Mouse (Mus musculus): ENCODE measurements around the gene Mafk. TPM values are rescaled to one million over a fixed set of nuclear protein-coding genes. Genes with fewer than 3 reads are reported as not detected.

The Mafk gene
- polyA plus RNA-seq, 1 experiment, result 17.3 TPM

GRCm38 (mm10) chr5:139796900-139797299 is 5.6 kb downstream of the Mafk start:
- DNase-seq (ENCODE audit: low read depth), result no peak

GRCm38 (mm10) chr5:139797473-139798167 is 6.3 kb downstream of the Mafk start:
- DNase-seq (ENCODE audit: low read depth), result no peak

DNA sequence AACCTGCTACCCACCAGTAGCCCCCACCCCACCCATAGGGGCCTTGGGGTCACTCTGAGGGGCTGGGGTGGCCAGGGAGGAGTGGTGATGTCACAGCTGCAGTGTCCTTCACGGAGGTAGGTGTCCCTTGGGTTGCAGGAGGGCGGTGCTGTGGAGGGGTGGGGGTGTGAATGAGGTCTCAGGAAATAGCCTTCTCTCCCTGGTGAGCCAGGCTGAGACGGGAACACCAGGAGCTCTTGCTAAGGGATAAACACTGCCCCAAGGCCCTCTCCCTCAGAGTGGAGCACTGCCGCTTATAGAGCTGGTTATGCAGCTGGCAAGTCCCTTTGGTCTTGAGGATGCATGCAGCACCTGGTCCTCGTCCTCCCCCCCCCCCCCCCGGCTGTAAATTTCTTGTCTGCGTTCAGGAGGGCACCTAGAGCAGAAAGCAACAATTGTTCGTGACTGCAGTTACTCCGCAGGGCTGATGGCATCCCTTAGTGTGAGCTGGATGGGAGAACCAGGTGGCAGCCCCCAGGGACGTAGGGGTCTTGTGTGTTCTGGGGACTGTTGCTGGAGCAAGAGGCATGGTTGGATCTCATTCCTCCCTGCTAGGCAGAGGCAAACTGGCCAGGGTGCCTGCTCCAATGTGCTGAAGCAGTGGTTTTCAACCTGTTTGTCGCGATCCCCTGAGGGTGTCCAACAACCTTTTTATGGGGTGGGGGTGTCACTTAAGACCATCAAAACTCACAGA is 7.0 kb downstream of the Mafk start:
- DNase-seq (ENCODE audit: low read depth), result no peak

GRCm38 (mm10) chr5:139799041-139799440 is 7.7 kb downstream of the Mafk start:
- no peak for DNase-seq (ENCODE audit: low read depth)

DNA sequence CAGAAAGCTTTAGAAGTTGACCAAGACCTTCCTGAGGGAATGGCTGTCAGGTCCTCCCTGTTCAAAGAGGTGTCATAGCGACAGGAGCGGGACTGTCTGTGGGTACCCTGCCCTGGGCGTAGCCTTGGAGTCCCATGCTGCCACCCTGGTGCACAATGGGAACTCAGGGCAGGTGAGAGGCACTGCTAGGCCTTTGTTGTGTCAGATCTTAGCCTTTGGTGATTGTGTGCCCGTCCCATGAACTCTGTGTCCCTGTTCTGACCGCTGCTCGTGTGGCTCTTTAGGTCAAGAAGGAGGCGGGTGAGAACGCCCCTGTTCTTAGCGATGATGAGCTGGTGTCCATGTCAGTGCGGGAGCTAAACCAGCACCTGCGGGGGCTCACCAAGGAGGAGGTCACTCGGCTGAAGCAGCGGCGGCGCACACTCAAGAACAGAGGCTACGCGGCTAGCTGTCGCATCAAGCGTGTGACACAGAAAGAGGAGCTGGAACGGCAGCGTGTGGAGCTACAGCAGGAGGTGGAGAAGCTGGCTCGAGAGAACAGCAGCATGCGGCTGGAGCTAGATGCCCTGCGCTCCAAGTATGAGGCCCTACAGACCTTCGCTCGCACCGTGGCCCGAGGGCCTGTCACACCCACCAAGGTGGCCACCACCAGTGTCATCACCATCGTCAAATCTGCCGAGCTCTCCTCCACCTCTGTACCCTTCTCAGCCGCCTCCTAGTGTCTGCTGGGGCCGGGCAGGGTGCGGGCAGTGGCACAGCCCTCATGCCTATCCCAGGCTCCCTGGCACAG is 8.7 kb downstream of the Mafk start:
- DNase-seq (ENCODE audit: low read depth), result no peak

DNA sequence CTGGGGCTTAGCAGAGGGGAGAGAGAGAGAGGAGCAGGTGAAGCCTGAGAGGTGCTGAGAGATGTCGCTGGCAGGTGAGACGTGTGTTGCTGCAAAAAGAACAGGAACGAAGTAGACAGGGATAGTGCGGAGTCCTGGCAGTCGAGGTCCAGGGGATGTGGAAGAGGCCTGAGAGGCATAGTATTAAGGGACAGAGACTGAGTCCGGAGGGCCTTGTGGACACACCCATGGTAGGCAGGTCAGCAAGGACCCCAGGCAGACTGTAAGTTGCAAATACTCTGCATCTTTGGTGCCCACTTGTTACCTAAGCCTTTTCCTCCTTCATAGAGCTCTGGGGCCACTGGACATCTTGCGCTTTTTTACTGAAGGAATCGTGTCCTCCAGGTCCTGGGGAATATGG is 9.9 kb downstream of the Mafk start:
- DNase-seq (ENCODE audit: low read depth), result no peak

GRCm38 (mm10) chr5:139801880-139802279 is 10.6 kb downstream of the Mafk start:
- DNase-seq (ENCODE audit: low read depth), result no peak

DNA sequence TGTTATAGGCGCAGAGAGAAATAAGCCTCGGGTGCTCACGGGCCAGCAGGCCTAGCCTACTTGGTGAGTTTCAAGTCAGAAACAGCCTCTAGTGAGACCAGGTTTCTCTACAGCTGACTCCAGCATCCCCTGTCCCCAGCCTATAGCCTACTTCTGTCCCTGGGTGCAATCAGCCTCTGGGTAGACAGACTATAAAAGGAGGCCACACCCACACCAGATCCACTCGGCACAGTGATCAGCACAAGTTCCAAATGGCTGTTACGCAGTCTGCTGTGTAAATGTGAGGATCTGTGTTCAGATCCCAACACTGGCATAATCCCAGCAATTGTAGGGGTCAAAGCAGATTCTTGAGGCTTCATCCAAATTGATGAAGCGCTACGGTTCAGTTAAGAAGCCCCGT is 11.9 kb downstream of the Mafk start:
- no peak for DNase-seq (ENCODE audit: low read depth)

GRCm38 (mm10) chr5:139803601-139804102 is 12.3 kb downstream of the Mafk start:
- DNase-seq (ENCODE audit: low read depth), result no peak

- no peak for DNase-seq (ENCODE audit: low read depth)
These were observed 12.8 kb downstream of the Mafk start for GRCm38 (mm10) chr5:139804107-139804551.

- no peak for DNase-seq (ENCODE audit: low read depth)
These were observed 13.3 kb downstream of the Mafk start for GRCm38 (mm10) chr5:139804573-139805111.

GRCm38 (mm10) chr5:139805924-139806323 is 14.6 kb downstream of the Mafk start:
- no peak for DNase-seq (ENCODE audit: low read depth)

- DNase-seq (ENCODE audit: low read depth), result no peak
These were observed 18.1 kb downstream of the Mafk start for GRCm38 (mm10) chr5:139809397-139809796.

DNA sequence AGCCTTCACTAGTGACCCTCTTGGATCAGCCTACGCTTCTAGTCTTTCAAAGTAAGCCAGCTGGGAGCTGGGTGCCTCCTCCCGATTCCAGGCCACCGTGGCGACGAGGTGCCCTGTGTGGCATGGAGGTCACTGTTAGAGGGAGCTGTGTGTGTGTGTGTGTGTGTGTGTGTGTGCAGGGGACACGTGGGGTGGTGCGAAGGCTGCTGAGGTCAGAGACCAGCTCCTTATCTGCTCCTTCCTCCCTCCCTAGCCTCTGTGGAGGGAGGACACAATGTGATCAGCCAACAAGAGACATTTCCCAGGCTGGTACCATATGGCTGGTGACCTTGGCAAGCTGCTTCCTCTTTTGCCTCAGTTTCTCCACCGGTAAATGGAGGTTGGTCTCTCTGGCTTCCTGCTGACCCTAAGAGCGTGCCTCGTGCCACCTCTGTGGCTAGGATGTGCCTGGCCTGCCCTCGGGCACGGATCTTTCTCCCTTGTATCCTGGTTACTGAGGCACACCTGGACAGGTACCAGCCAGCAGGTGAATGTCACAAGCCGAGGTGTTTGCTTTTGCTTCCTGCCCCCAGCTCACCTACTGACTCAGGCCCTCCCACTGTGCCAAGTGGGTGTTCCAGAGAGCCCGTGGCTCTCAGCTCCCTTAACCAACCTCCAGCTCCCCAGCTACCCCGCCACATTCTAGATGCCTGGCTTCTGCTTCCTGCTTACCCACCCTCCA is 20.5 kb downstream of the Mafk start:
- no peak for DNase-seq (ENCODE audit: low read depth)

DNA sequence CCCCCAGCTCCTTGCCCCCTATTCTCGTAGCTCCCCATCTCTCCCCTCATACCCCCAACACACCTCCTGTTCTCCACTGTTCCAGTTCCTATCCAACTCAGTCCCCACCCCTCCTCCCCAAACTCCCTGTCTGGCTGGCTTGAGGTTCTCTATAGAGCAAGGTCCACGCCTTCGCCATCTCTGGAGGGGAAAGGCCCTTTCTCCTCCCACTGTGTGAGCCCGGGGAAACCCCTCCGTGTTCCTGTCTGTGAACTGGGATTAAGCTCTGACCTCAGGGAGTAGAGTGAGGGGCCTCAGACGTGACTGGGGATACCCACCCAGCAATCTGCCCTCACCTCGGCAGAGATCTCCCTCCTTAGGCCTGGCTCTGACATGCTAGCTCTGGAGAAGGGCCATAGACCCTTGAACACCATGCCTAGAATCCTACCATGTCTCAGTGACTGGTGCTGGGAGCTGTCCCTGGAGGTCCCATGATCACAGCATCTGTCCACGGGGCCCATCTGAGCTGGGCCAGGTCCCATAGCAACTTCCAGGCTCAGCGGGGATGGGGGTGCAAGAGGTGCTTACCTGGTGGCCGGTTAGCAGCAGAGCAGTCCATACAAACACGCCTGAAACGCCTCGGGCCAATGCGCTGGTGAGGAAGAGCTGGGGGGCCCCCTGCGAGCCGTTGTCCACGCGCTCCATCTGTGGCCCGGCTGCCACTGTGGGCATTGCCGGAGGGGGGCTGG is 21.2 kb downstream of the Mafk start:
- no peak for DNase-seq (ENCODE audit: low read depth)

DNA sequence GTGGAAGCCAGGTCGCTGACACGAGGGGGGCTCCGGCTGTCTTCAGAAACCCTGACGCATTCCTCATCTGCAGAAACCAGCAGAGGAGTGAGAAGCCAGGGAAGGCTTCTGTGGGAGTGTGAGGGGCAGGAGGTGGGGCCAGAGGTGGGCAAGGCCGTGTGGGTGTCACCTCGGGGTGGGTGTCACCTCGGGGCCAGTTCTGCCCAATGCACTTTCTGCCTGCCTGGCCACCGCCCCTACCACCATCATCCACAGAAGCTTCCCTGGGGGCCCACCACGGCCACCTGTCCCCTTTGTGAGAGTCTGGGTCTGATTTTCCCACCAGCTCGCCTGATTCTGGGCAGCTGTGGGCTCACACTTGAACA is 21.8 kb downstream of the Mafk start:
- DNase-seq (ENCODE audit: low read depth), result no peak

GRCm38 (mm10) chr5:139813963-139814381 is 22.7 kb downstream of the Mafk start:
- no peak for DNase-seq (ENCODE audit: low read depth)

GRCm38 (mm10) chr5:139815964-139816363 is 24.7 kb downstream of the Mafk start:
- DNase-seq (ENCODE audit: low read depth), result no peak

DNA sequence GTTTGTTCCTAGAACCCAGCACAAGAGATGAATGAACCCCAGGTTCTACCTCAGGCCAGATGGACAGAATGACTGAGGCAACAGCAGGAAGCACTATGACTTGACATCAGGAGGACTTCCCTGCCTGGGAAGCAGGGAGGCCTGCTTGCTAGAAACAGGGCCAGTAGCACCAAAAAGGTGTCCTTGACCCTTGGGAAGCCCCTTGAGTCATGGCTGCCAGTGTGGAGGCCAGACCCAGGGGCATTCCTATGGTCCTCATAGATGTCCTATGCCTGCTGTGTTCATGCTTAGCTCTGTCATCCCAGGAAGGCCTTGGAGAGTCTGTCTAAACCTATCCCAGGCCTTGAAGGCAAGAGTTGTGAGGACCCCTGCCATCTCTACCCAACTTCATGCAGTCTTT is 25.1 kb downstream of the Mafk start:
- DNase-seq (ENCODE audit: low read depth), result no peak

GRCm38 (mm10) chr5:139817292-139817691 is 26.0 kb downstream of the Mafk start:
- no peak for DNase-seq (ENCODE audit: low read depth)

- no peak for DNase-seq (ENCODE audit: low read depth)
These were observed 26.7 kb downstream of the Mafk start for GRCm38 (mm10) chr5:139818056-139818455.
